Mouse (Mus musculus): ENCODE data around the gene Fxn. TPM values are rescaled to one million over a fixed set of nuclear protein-coding genes. Genes with fewer than 3 reads are reported as not detected.

Gene Fxn
- total RNA-seq (2023) = 21.7 TPM

DNA sequence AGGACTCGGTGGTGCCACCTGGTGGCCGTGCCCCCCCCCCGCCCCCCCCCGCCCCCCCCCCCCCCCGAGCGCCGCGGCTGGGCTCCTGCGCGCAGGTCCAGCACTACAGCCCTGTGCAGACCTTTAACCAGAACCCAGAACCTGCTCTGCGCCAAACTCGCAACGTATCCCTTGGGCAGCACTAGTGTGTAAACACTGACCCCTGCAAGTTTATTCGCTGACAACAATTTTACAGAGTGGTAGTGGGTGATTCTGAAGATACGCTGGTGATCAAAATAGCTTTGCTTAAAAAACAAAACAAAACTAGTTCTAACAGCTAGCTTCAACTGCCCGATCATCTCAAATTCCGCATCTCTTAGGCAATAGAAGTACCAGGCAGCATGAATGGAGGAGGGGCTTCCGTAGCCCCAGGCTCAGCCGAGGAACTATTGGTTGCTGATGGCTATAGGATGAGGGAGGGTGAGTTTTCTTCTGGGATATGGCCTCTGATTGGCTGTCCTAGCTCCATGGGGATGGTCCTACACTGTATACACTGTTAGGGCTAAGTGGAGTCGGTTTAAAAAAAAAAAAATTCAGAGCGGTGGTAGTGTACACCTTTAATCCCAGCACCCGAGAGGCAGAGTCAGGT, at the start of gene Fxn:
Gene Fxn, minus strand, starts transcription at position 5 of the 628 bp plus-strand sequence.

DNA sequence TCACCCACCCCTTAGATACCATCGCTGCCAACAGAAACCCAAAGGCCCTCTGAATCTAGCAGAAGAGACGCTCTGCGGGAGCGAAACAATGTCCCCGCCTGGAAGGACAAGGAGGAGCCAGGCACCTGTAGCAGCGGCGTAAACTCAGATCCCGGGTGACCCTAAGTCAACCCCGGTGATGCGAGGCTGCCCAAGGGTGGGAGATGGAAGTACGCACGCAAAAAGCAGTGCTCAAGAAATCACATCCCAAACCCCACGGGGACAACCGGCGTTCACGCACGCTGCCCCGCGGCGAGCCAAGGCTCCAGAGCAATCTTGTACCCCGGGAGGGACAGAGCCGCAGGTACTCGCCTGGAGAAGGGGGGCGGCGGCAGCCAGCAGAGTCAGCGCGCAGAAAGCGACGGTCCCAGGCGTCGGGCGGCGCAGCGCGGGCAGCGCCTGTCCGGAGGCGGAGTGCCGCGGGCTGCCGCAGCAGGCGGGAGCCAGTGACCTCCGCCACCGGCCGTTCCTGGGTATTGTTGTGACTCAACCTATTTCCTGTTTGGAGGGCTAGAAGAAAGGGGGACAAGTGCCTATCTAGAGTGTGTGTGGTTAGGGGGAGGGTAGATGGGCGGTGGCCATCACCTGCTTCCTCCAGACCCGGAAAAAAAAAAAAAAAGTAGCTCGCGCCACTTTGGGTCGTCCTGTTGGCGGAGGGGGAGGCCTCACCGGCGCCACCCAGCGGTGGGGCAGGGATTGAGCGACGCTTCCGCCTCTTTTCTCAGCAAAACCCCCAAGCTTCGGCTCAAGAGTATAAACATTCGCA, 55.7 kb downstream of the Fxn start, which contains the start of gene Tjp2:
Gene Tjp2, minus strand, starts transcription at position 531 of the 805 bp plus-strand sequence.

Other genes starting within 250 kb of the Fxn start
- gene Fam189a2, start 249.6 kb downstream of the Fxn start, total RNA-seq (2023) = not detected
- 1.7 TPM for gene Tjp2, start 55.6 kb downstream of the Fxn start, total RNA-seq (2023)
- 27.7 TPM for gene Fam122a, start 196.8 kb upstream of the Fxn start, total RNA-seq (2023)

Measured in CD4-positive naive resting alpha-beta T cell, adult 57 days (primary cell).